Mouse (Mus musculus) left cerebral cortex, adult 18-20 months (tissue): ENCODE measurements at regions not wholly inside any gene's neighbourhood (a gene's known extent, or its start where the extent isn't known, plus 50 kb on each side); places are given as distances from the start of the nearest gene placed in this dataset.

ENCODE experiments used
- DNase-seq, 2 experiments: peaks; one replicate each; pipeline ENCODE4 v3.0.0; 2021 to 2022; ENCODE audit warnings: low spot score in 2 of 2, mixed read lengths in 1 of 2

GRCm38 (mm10) chr16:95776610-95777363 is 74.9 kb downstream of the Ets2 start:
- DNase-seq: no peak

GRCm38 (mm10) chr16:95776010-95776409 is 74.1 kb downstream of the Ets2 start:
- no peak for DNase-seq

- DNase-seq: no peak
These were observed 73.5 kb downstream of the Ets2 start for GRCm38 (mm10) chr16:95775361-95775760.

GRCm38 (mm10) chr16:95773151-95773550 is 71.3 kb downstream of the Ets2 start:
- DNase-seq: peak in 1 of 2 experiments; percentile 4
